Mouse (Mus musculus) kidney, adult 11 months (tissue): ENCODE measurements around the gene Spata20.

Experiments
- DNase-seq: peaks from one replicate; pipeline ENCODE4 v3.0.0; 2022

Gene Spata20

GRCm38 (mm10) chr11:94486001-94486400, at the start of gene Spata20:
Gene Spata20 (minus strand): TSS chr11:94486179.
- peak; percentile 71 for DNase-seq

GRCm38 (mm10) chr11:94533171-94533570, 47.2 kb upstream of the Spata20 start:
- DNase-seq: no peak

GRCm38 (mm10) chr11:94528879-94529278, 42.9 kb upstream of the Spata20 start:
- DNase-seq: no peak

- no peak for DNase-seq
These were observed 40.3 kb upstream of the Spata20 start for GRCm38 (mm10) chr11:94526171-94526879.

GRCm38 (mm10) chr11:94521219-94521843, 35.4 kb upstream of the Spata20 start, which contains the start of gene Mycbpap:
Gene Mycbpap (minus strand): TSS chr11:94521742.
- DNase-seq: peak; percentile 62

- no peak for DNase-seq
These were observed 27.5 kb upstream of the Spata20 start for GRCm38 (mm10) chr11:94513452-94513851.

- peak; percentile 72 for DNase-seq
These were observed 23.0 kb upstream of the Spata20 start for GRCm38 (mm10) chr11:94508976-94509375.

GRCm38 (mm10) chr11:94501482-94501881, 15.5 kb upstream of the Spata20 start:
- no peak for DNase-seq

GRCm38 (mm10) chr11:94500362-94500761, 14.4 kb upstream of the Spata20 start:
- DNase-seq: no peak

GRCm38 (mm10) chr11:94499661-94500152, 13.7 kb upstream of the Spata20 start, which contains the start of gene Epn3:
Gene Epn3 (minus strand): TSS chr11:94499974.
- peak; percentile 63 for DNase-seq

- peak; percentile 36 for DNase-seq
These were observed 13.1 kb upstream of the Spata20 start for GRCm38 (mm10) chr11:94499035-94499434.

- DNase-seq: peak; percentile 90
These were observed 12.4 kb upstream of the Spata20 start for GRCm38 (mm10) chr11:94498093-94498996.

- DNase-seq: peak; percentile 66
These were observed 9.4 kb upstream of the Spata20 start for GRCm38 (mm10) chr11:94495415-94495814.

GRCm38 (mm10) chr11:94491749-94492099, 5.7 kb upstream of the Spata20 start:
- DNase-seq: no peak

GRCm38 (mm10) chr11:94491035-94491748, 5.2 kb upstream of the Spata20 start:
- DNase-seq: no peak

GRCm38 (mm10) chr11:94489745-94490144, 3.8 kb upstream of the Spata20 start:
- peak; percentile 43 for DNase-seq

GRCm38 (mm10) chr11:94488767-94489533, 3.0 kb upstream of the Spata20 start:
- DNase-seq: no peak

GRCm38 (mm10) chr11:94485223-94485622, 756 bp downstream of the Spata20 start:
- no peak for DNase-seq

GRCm38 (mm10) chr11:94484636-94485035, 1.3 kb downstream of the Spata20 start:
- DNase-seq: no peak

- no peak for DNase-seq
These were observed 2.1 kb downstream of the Spata20 start for GRCm38 (mm10) chr11:94483921-94484320.

GRCm38 (mm10) chr11:94483436-94483835, 2.5 kb downstream of the Spata20 start:
- DNase-seq: peak; percentile 51

GRCm38 (mm10) chr11:94482738-94483137, 3.2 kb downstream of the Spata20 start:
- DNase-seq: no peak
